Mouse (Mus musculus) MEL-GATA-1-ER (cell line): ENCODE measurements around the gene Mrpl45.

Source experiments
- DNase-seq: peaks from one replicate; pipeline ENCODE4 v3.0.0-alpha.2; 2012; ENCODE audit warnings: low read depth; ENCODE audit errors: extremely low read depth

Mrpl45 gene

GRCm38 (mm10) chr11:97362943-97363643 is 47.6 kb downstream of the Mrpl45 start:
- no peak for DNase-seq

- no peak for DNase-seq
These were observed 48.1 kb downstream of the Mrpl45 start for GRCm38 (mm10) chr11:97363644-97363995.

DNA sequence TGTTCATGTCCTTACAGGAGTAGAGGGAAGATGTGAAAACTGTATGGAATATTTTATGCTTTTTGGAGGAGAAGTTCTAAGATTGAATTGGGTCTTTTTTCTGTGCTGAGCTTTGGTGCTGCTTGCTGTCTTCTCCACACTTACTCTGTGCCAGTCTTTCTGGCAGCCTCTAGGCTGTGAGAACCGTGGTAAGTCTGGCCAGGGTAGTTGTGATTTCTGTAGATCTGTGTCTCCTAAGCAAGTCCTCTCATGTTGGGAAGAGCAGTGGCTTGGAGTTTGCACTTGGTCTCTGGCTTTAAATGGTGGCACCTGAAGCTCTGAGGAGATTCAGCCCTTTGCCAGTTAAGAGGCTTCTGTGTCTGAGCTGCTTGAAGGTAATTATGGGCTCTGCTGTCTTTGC is 50.0 kb downstream of the Mrpl45 start:
- DNase-seq = no peak

GRCm38 (mm10) chr11:97368501-97368900 is 53.0 kb downstream of the Mrpl45 start:
- DNase-seq = no peak

DNA sequence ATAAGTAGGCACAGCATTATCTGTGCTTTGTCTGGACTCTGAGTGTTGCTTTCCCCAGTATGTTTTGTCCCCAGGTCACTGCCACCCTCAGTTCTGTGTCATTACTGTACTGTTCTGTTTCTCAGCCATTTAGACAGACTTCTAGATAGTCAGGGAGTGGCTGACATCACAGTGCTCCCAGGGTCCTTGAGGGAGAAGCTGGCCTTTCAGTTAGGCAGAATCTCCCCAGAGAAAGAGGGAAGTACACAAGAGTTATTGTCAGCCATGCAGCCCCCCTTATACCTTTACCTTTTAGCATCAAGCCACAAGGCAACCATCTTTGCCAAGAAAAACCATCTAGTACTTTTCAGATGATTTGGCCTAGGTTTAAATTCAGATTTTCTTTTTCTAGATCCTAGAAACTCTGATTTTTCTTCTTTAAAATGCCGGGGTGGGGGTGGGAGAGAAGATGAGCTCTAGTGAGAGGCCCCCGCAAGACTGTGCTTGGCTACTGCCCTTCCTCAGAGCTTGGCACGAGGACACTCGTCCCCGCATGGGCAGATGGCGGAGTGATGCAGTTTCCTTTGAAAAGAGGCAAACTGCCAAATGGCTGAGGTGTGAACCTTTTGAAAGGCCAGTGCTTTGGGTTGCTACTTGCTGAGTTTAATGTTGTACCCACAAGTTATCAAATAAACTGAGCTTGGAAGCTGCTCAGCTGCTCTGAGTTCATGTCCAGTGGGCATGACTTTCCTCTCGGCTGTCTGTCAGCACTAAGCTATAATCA is 55.0 kb downstream of the Mrpl45 start:
- no peak for DNase-seq

GRCm38 (mm10) chr11:97372159-97372864 is 56.8 kb downstream of the Mrpl45 start:
- DNase-seq = no peak

GRCm38 (mm10) chr11:97373402-97373801 is 57.9 kb downstream of the Mrpl45 start:
- DNase-seq = no peak
